Mouse (Mus musculus) c-Kit-negative CD71-positive TER-119-positive erythroid progenitor cells, embryonic 14.5 days (primary cell): ENCODE data around the gene Cbln1.

Experiments used
- DNase-seq: peaks from one replicate; pipeline ENCODE4 v3.0.0-alpha.2; 2013; ENCODE audit warnings: low read depth, low spot score

Gene Cbln1

GRCm38 (mm10) chr8:87472271-87473236 lies at the start of gene Cbln1:
TSS of gene Cbln1 (minus strand) at chr8:87472609.
- peak; percentile 20 for DNase-seq

GRCm38 (mm10) chr8:87517132-87517531 lies 44.7 kb upstream of the Cbln1 start:
- no peak for DNase-seq

DNA sequence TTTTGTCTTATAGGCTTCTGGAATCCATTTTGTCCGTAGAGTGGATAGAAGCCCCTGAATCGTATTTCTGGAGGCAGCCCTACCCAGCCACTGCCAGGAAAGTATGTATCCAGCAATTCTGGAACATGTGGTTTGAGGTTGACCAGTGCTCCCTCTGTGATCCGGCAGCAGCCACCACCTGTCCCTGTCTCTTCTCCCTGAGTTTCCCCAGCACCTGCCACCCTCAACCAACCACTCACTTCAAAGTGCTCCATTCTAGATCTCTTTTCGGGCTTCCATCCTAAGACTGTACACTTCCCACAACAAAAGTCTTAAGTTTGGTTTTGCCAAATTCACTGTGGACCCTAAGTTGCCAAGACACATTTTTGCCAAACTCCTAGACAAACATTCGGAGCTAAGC lies 41.4 kb upstream of the Cbln1 start:
- no peak for DNase-seq

GRCm38 (mm10) chr8:87513350-87513749 lies 40.9 kb upstream of the Cbln1 start:
- no peak for DNase-seq

DNA sequence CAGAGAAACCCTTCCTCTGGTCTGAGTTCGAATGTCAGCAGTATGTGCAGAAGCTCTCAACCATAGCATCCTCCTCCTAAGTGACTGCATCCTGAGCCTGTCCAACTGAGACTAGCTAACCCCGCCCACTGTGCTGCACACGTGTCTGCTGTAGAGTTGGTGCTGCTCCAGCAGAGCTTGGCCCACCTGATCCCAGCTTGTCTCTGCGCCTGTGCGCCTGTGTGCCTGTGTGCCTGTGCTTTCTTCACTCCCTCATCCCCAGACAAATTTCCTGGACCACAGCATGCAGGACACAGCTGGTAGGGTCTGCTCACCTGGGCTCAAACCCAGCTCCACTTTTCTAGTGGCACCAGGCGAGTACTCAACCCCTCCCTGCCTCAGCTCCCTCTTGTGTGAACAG lies 40.2 kb upstream of the Cbln1 start:
- DNase-seq, result no peak

DNA sequence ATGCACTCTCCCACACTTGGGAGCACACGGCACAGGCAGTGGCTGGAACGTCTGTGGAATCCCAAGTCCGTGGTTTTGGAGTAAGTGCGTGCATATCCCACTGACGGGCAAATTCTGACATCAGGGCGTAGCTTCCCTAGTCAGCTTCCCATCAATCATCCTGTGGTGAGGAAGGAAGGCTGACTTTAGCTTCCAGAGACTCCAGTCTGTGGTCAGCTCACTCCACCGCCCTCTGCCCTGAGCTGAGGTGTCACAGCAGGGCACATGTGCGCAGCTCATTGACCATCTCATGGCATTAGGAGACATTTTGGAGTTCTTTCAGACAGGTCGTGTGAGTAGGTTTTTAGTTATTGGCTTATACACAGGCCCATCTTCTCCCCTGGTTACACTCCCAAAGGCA lies 34.6 kb upstream of the Cbln1 start:
- DNase-seq, result no peak

DNA sequence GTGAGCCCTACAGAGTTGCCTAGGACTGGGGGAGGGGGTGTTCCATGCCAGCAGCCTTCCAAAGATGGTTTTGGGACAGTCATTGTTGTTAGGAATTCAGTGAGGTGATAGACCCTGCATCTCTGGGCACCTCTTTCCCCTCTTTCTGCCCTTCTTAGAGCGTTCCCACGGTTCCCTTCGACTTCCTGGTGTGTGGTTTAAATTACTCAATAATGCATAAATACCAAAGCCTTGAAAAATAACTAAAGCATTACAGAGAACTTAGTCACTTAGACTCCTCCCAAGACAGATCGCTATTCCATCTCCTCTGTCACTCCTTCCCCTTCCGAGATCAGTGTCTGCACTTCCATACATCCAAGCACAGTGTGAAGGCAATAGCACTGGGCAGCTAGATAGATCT lies 32.0 kb upstream of the Cbln1 start:
- no peak for DNase-seq

DNA sequence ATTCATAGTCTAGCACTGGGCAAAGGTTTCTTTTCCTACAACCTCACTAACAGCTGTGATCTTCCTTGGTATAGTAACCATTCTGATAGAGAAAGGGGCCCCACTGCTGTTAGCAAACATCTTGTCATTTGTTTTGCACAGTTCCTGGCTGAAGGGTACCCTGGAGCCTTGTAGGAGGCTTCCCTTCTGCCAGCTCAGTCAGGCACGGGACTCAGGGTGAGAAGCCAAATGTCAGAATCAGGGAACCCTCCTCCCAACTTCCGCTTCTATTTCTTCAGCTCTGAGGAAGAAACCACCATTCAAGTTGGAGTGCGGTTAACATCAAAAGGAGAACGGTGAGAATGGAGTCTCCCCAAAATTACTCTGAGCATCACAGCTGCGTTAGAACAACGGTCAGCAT lies 30.3 kb upstream of the Cbln1 start:
- no peak for DNase-seq

DNA sequence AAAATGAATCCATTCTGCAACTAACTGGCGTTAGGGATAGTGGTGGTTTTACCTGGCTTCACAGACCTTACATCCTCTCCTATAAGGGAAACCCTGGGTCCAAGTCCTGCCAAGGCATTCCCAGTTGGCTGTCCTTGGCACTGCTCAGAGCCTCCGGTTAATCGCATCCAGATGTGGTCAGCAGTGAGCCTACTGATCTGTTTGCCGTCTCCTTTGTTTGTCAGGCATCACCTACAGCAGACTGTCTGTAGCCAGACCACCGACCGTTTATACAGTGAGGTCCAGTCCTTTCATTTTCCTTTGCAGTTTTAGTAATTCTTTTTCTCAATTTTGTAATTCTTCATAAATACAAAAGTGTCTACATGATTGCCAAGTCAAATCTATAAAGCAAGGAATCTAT lies 25.2 kb upstream of the Cbln1 start:
- no peak for DNase-seq

GRCm38 (mm10) chr8:87496511-87496910 lies 24.1 kb upstream of the Cbln1 start:
- no peak for DNase-seq

GRCm38 (mm10) chr8:87494862-87495261 lies 22.5 kb upstream of the Cbln1 start:
- no peak for DNase-seq

DNA sequence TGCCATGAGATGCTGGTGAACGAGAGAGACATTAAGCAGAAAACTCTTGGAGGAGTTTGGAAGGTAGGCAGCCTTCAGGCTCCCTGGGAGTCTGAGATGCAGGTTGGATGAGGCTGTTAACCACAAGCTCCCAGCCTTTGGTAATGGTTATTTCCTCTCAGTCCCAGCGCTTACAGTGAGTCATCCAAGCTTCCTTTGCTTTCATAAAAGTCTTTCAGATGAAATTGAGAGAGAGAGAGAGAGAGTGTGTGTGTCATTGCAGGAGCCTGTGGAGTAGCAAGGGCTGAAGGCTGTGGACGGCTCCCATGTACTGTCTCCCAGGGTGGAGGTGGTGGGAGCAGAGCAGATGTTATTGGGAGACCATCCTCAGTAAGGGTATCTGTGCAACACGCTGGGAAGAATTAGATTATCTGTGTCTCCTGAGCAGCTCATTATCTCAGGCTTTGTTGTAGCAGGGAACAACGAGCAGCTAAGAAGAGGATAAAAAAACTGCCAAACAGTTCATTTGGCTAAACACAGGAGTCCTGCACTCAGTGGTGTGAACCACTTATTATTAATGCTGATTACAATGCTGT lies 17.5 kb upstream of the Cbln1 start:
- DNase-seq, result no peak

DNA sequence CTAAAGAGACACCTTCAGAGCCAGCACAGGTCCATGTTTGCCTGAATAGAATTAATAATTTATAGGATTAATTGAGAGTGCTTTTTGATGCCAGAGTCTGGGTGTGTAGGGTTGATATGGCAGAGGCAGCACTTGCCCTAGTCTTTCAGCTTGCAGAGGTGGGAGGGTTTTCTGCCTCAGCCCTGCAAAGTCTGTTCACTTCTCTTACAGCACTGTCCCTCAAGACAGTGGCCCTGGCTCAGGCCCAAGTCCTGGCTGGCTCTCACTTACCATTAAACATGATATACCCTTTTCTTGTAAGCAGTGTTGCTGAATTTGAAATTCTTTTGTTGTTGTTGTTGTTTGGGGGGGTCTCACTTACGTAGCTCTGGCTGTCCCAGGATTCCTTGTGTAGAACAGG lies 9.0 kb upstream of the Cbln1 start:
- no peak for DNase-seq

- no peak for DNase-seq
Measured at GRCm38 (mm10) chr8:87478221-87478620, 5.8 kb upstream of the Cbln1 start.

- DNase-seq, result no peak
Measured at GRCm38 (mm10) chr8:87477102-87477645, 4.8 kb upstream of the Cbln1 start.

DNA sequence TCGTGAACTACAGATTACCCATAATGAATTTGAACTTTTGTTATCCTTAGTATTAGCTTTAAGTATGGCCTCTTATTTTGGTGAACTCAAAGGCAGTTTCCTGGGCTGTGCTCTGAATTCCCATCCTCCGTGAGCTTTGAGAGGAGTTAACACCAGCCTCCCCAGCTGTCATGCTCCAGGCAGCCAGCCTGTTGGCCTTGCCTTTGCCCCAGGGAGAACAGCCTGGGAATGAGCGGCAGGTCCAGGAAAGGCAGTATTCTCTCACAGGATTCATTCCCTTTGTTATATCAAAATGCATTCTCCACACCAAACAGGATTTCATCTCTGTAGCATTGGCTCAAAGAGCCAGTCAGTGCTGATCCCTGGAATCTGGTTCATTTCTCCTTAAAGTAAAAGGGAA lies 3.1 kb upstream of the Cbln1 start:
- DNase-seq, result no peak

GRCm38 (mm10) chr8:87474379-87474778 lies 2.0 kb upstream of the Cbln1 start:
- DNase-seq, result no peak

- no peak for DNase-seq
Measured at GRCm38 (mm10) chr8:87473940-87474339, 1.5 kb upstream of the Cbln1 start.

DNA sequence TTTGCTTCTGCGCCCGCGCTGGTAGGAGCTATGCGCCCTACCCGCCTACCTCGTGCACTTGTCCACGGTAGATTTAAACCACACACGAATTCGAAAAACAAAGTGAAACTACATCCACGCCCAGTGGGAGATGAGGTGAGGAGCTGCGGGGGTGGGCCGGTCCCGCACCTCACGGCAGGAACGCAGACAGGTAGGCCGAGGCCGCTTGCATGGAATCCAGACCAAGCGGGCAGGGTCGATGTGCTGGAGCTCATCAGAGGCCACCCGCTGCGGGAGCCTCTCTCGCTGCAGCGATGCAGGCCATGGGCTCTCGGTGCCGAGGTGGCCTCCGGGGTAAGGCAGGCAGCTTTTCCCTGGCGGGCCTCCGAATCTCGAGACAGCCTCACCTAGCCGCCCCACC lies 905 bp upstream of the Cbln1 start:
- DNase-seq, result no peak

DNA sequence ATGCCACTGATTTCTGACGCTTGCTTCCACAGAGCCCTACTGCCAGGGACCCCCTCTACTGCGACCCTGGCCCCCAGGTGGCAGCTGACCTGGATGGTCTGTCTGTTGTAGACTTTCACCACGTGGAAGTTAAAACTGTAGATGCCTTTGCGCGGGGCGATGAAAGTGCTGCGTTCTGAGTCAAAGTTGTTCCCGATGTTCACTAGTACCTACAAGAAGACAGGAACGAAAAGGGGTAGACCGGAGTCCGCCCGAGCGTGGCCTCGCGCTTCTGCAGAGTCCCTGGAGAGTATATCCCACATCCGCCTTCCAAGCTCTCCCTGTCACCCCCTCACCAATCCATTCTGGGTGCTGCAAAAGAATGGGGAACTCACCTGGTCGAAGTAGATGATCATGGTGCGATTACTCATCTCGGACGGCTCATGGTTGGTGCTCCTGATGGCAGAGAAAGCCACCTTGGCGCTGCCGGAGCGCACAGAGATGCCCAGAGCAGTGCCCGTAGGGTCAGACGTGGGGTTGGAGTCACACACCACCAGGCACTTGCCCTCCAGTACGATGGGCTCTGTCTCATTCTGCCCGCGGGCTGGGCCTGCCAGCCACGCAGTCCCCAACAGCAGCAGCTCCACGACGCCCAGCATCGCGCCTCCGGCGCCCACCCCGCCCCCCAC lies 672 bp downstream of the Cbln1 start:
- DNase-seq, result no peak

- DNase-seq, result no peak
Measured at GRCm38 (mm10) chr8:87470834-87471602, 1.4 kb downstream of the Cbln1 start.
